Mouse (Mus musculus): ENCODE data around the gene Gm11037.

The Gm11037 gene

GRCm38 (mm10) chr2:131149254-131149578 is 15.9 kb downstream of the Gm11037 start:
- DNase-seq (ENCODE audit: low spot score) = no peak

GRCm38 (mm10) chr2:131152166-131152730 is 19.0 kb downstream of the Gm11037 start:
- no peak for DNase-seq (ENCODE audit: low spot score)

- DNase-seq (ENCODE audit: low spot score) = no peak
These were observed 20.7 kb downstream of the Gm11037 start for GRCm38 (mm10) chr2:131154036-131154435.

GRCm38 (mm10) chr2:131156987-131157386 is 23.7 kb downstream of the Gm11037 start:
- DNase-seq (ENCODE audit: low spot score) = no peak

- peak; percentile 56 for DNase-seq (ENCODE audit: low spot score)
These were observed 26.2 kb downstream of the Gm11037 start for GRCm38 (mm10) chr2:131159491-131159910.

GRCm38 (mm10) chr2:131159938-131160581 is 26.8 kb downstream of the Gm11037 start, which contains the start of gene 1700037H04Rik:
1700037H04Rik (minus strand) TSS chr2:131160081.
- peak; percentile 99 for DNase-seq (ENCODE audit: low spot score)

- DNase-seq (ENCODE audit: low spot score) = peak; percentile 71
These were observed 27.4 kb downstream of the Gm11037 start for GRCm38 (mm10) chr2:131160671-131161111.

GRCm38 (mm10) chr2:131163924-131164323 is 30.6 kb downstream of the Gm11037 start:
- DNase-seq (ENCODE audit: low spot score) = no peak

- no peak for DNase-seq (ENCODE audit: low spot score)
These were observed 32.9 kb downstream of the Gm11037 start for GRCm38 (mm10) chr2:131166172-131166571.

GRCm38 (mm10) chr2:131167984-131168383 is 34.7 kb downstream of the Gm11037 start:
- no peak for DNase-seq (ENCODE audit: low spot score)

GRCm38 (mm10) chr2:131168914-131169313 is 35.6 kb downstream of the Gm11037 start:
- DNase-seq (ENCODE audit: low spot score) = no peak

- DNase-seq (ENCODE audit: low spot score) = no peak
These were observed 37.6 kb downstream of the Gm11037 start for GRCm38 (mm10) chr2:131170936-131171335.

- no peak for DNase-seq (ENCODE audit: low spot score)
These were observed 38.3 kb downstream of the Gm11037 start for GRCm38 (mm10) chr2:131171401-131172104.

GRCm38 (mm10) chr2:131172322-131172721 is 39.0 kb downstream of the Gm11037 start:
- no peak for DNase-seq (ENCODE audit: low spot score)

GRCm38 (mm10) chr2:131174700-131175099 is 41.4 kb downstream of the Gm11037 start:
- peak; percentile 94 for DNase-seq (ENCODE audit: low spot score)

GRCm38 (mm10) chr2:131175286-131175944 is 42.1 kb downstream of the Gm11037 start:
- no peak for DNase-seq (ENCODE audit: low spot score)

GRCm38 (mm10) chr2:131175945-131176309 is 42.6 kb downstream of the Gm11037 start:
- no peak for DNase-seq (ENCODE audit: low spot score)

- DNase-seq (ENCODE audit: low spot score) = no peak
These were observed 43.2 kb downstream of the Gm11037 start for GRCm38 (mm10) chr2:131176491-131176890.

- no peak for DNase-seq (ENCODE audit: low spot score)
These were observed 44.6 kb downstream of the Gm11037 start for GRCm38 (mm10) chr2:131177932-131178331.

GRCm38 (mm10) chr2:131178828-131179245 is 45.5 kb downstream of the Gm11037 start:
- no peak for DNase-seq (ENCODE audit: low spot score)

- DNase-seq (ENCODE audit: low spot score) = peak; percentile 75
These were observed 46.1 kb downstream of the Gm11037 start for GRCm38 (mm10) chr2:131179246-131179886.

- peak; percentile 91 for DNase-seq (ENCODE audit: low spot score)
These were observed 46.8 kb downstream of the Gm11037 start, which contains the start of gene Cenpb for GRCm38 (mm10) chr2:131179990-131180587. Cenpb (minus strand) TSS chr2:131180067.

All from embryo, embryonic 10.5 days (tissue).